ENCODE assay signal across 10 mouse cellular contexts in genomic region chr19:18578216-18579011, GRCm38 (mm10). TPM values are rescaled to one million over a fixed set of nuclear protein-coding genes. Genes with fewer than 3 reads are reported as not detected.
DNase-seq lines count a peak whose midpoint lies in the region; ATAC-seq lines count a peak whose summit lies in the region.
"Had no signal": no experiment of that assay in that cellular context is flagged by ENCODE, and none has a peak within 500 bp of the region (broad histone marks: within the 10 kb centered on the region; RNA-seq: fewer than 3 reads in every experiment).

No protein-coding gene starts in this region.

- H3K4me3 ChIP-seq in embryonic facial prominence, embryonic 10.5 days, result no peak overlapping the region
- H3K4me3 ChIP-seq in kidney, embryonic 14.5 days (ENCODE audit: low read length), result no peak overlapping the region; the same call in 1 of the 2 replicates
- H3K4me3 ChIP-seq: forebrain, embryonic 13.5 days; midbrain, embryonic 12.5 days had no signal

- peak overlapping the region; percentile 39 for H3K4me2 ChIP-seq in kidney, embryonic 14.5 days (replicated peaks; ENCODE audit: low read depth, low read length)
- H3K4me2 ChIP-seq: forebrain, embryonic 13.5 days; midbrain, embryonic 12.5 days had no signal

- H3K9me3 ChIP-seq in embryonic facial prominence, embryonic 10.5 days, result no peaks in the 10 kb centered on the region
- no peaks in the 10 kb centered on the region for H3K9me3 ChIP-seq in kidney, embryonic 14.5 days (ENCODE audit: control insufficient read depth, low read length)
- H3K9me3 ChIP-seq: forebrain, embryonic 13.5 days; midbrain, embryonic 12.5 days had no signal

- 56% methylated on average over 17 of the region's 17 CpGs for WGBS in embryonic facial prominence, embryonic 10.5 days
- WGBS in kidney, embryonic 14.5 days, result 16% methylated on average over 17 of the region's 17 CpGs

- H3K36me3 ChIP-seq in embryonic facial prominence, embryonic 10.5 days (replicated peaks), result no peaks in the 10 kb centered on the region
- no peaks in the 10 kb centered on the region for H3K36me3 ChIP-seq in kidney, embryonic 14.5 days (ENCODE audit: control insufficient read depth, insufficient read depth, low read length)
- H3K36me3 ChIP-seq: midbrain, embryonic 12.5 days had no signal

- ATAC-seq in kidney, embryonic 14.5 days (ENCODE audit: low FRiP score, low TSS enrichment), result peak; percentile 87
- ATAC-seq: forebrain, embryonic 13.5 days had no signal

- no peaks in the 10 kb centered on the region for H3K27me3 ChIP-seq in embryonic facial prominence, embryonic 10.5 days (replicated peaks; ENCODE audit: low read depth, poor library complexity, severe bottlenecking)
- H3K27me3 ChIP-seq in kidney, embryonic 14.5 days (ENCODE audit: control insufficient read depth, insufficient read depth, low read length), result no peaks in the 10 kb centered on the region
- H3K27me3 ChIP-seq: forebrain, embryonic 13.5 days; midbrain, embryonic 12.5 days had no signal

- peaks cover 27% of the 10 kb centered on the region for H3K4me1 ChIP-seq in embryonic facial prominence, embryonic 10.5 days
- H3K4me1 ChIP-seq in kidney, embryonic 14.5 days (ENCODE audit: control insufficient read depth, insufficient read depth, low read length), result peaks cover 20% of the 10 kb centered on the region; the same call in 1 of the 2 replicates

- intact Hi-C loops in heart, postnatal 25 days (cut with DNase I), result no loop called here

- DNase-seq in kidney, adult 9 months, result peak; percentile 55
- DNase-seq in kidney, adult 11 months, result no peak
- peak; percentile 32 for DNase-seq in embryonic facial prominence, embryonic 10.5 days (ENCODE audit: low spot score)
- peak; percentile 13 for DNase-seq in mesoderm, embryonic 11.5 days (ENCODE audit: low read depth, low spot score)
- no peak for DNase-seq in cerebellum, postnatal 36 days
- DNase-seq in heart, postnatal 25 days (ENCODE audit: low spot score), result no peak
- no peak for DNase-seq in spleen, postnatal 4 days (ENCODE audit: low spot score in 2 of 2)

- peak overlapping the region; percentile 45; the same call in 1 of the 2 replicates for H3K27ac ChIP-seq in embryonic facial prominence, embryonic 10.5 days (replicated peaks)
- H3K27ac ChIP-seq in kidney, embryonic 14.5 days (ENCODE audit: low read depth, low read length), result peak overlapping the region; percentile 88
- H3K27ac ChIP-seq: forebrain, embryonic 13.5 days; midbrain, embryonic 12.5 days had no signal

- peak overlapping the region; percentile 13; the same call in 1 of the 2 replicates for H3K9ac ChIP-seq in kidney, embryonic 14.5 days (ENCODE audit: low read depth, low read length)
- H3K9ac ChIP-seq: forebrain, embryonic 13.5 days; midbrain, embryonic 12.5 days had no signal

RNA-seq across cellular contexts. Expression of gene Ostf1, which starts 53.2 kb away (rescaled TPM):
- 35.0 and 37.0 TPM in 2 replicates for polyA plus RNA-seq in embryonic facial prominence, embryonic 10.5 days (2016; fragmentation: Nextera tagmentation; extraction: Ambion mirVana)
- polyA plus RNA-seq in kidney, embryonic 14.5 days (2014; fragmentation: Nextera tagmentation; extraction: Ambion mirVana), result 96.8 and 101 TPM in 2 replicates
- 10 to 100 TPM; 38.1 to 41.2 TPM for total RNA-seq in heart, postnatal 25 days (2021)

RNA-seq across cellular contexts. Expression of gene Nmrk1, which starts 53.3 kb away (rescaled TPM):
- 8.1 and 8.7 TPM in 2 replicates for polyA plus RNA-seq in embryonic facial prominence, embryonic 10.5 days (2016; fragmentation: Nextera tagmentation; extraction: Ambion mirVana)
- 17.8 and 18.5 TPM in 2 replicates for polyA plus RNA-seq in kidney, embryonic 14.5 days (2014; fragmentation: Nextera tagmentation; extraction: Ambion mirVana)
- 1 to 10 TPM; 2.4 to 2.8 TPM for total RNA-seq in heart, postnatal 25 days (2021)

Comparison
In these comparisons a context has a peak if more than half of its experiments do, and no peak if none do; other contexts are left out.
1. DNase-seq: peak in kidney, adult 9 months (single experiment), embryonic facial prominence, embryonic 10.5 days (single experiment) and mesoderm, embryonic 11.5 days (single experiment); none in kidney, adult 11 months (single experiment), cerebellum, postnatal 36 days (0 of 2), heart, postnatal 25 days (single experiment) and spleen, postnatal 4 days (0 of 2).